Mouse (Mus musculus) megakaryocyte, embryonic 14.5 days (primary cell): Measurements from ENCODE around the gene Ptrh2. TPM values are rescaled to one million over a fixed set of nuclear protein-coding genes. Genes with fewer than 3 reads are reported as not detected.

Experiments
- H3K27me3 ChIP-seq: replicated peaks from 2 replicates; pipeline ENCODE3; 2012; ENCODE audit warnings: inconsistent platforms
- H3K36me3 ChIP-seq: replicated peaks from 2 replicates; pipeline ENCODE3; 2012; ENCODE audit warnings: low read length, inconsistent platforms, mixed read lengths
- H3K4me1 ChIP-seq: 2 replicates; pipeline ENCODE4 v1.6.1; 2012; ENCODE audit warnings: inconsistent platforms
- H3K4me3 ChIP-seq: replicated peaks from 2 replicates; pipeline ENCODE3; 2012; ENCODE audit warnings: moderate library complexity, mild to moderate bottlenecking, inconsistent platforms
- H3K9me3 ChIP-seq: 2 replicates; pipeline ENCODE4 v1.6.1; 2012; ENCODE audit warnings: inconsistent platforms
- FLI1 ChIP-seq: IDR thresholded peaks from 2 replicates; pipeline ENCODE4 v1.6.1; 2012; ENCODE audit warnings: low read length, inconsistent platforms, mixed read lengths
- GATA1 ChIP-seq: IDR thresholded peaks from 3 replicates; pipeline ENCODE4 v1.6.1; 2012; ENCODE audit warnings: mixed read lengths, low read length, inconsistent platforms, borderline replicate concordance
- polyA plus RNA-seq: library from polyadenylated mRNA; stranded (reverse); fragments of >175 nt; gene quantifications from 2 replicates; pipeline ENCODE4 v1.2.3, GENCODE M21; 2012; ENCODE audit warnings: low replicate concordance; ENCODE audit not compliant: insufficient read depth

Gene Ptrh2
- polyA plus RNA-seq, 1 experiment = 0.45 TPM

GRCm38 (mm10) chr11:86690383-86690782, 6.6 kb downstream of the Ptrh2 start:
- no peaks in the 10 kb centered on the region for H3K27me3 ChIP-seq
- no peak overlapping the region for H3K4me3 ChIP-seq
- H3K9me3 ChIP-seq = no peaks in the 10 kb centered on the region
- peaks cover 20% of the 10 kb centered on the region for H3K4me1 ChIP-seq
- TF ChIP-seq GATA1 (no peak), FLI1 (no peak)
- peaks cover 82% of the 10 kb centered on the region for H3K36me3 ChIP-seq

DNA sequence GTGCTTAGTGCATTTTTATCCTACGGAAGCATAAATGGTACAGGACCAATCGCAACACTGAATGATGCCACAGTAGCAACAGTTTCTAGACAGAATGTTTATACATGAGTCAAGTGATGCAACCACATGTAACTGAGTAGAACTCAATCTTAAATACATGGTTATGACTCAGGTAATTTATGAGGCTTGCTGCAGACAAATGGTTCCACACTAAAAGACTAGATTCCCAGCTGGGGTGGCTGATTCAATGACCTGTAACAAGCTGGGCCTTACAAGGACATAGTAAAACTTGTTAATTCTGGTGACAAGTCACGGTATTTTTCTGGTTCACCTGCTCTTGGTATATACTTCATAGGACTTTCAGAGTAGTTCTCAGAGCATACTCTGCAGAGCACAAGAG, 7.7 kb downstream of the Ptrh2 start:
- TF ChIP-seq GATA1 = no peak
- TF ChIP-seq FLI1 = no peak
- no peaks in the 10 kb centered on the region for H3K9me3 ChIP-seq
- H3K36me3 ChIP-seq = peaks cover 93% of the 10 kb centered on the region
- no peaks in the 10 kb centered on the region for H3K27me3 ChIP-seq
- no peak overlapping the region for H3K4me3 ChIP-seq
- peaks cover 12% of the 10 kb centered on the region for H3K4me1 ChIP-seq

- TF ChIP-seq GATA1 = no peak
- no peak for TF ChIP-seq FLI1
- Histone ChIP-seq H3K4me1 (peaks cover 8% of the 10 kb centered on the region), H3K9me3 (no peaks in the 10 kb centered on the region), H3K36me3 (peaks cover 95% of the 10 kb centered on the region), H3K4me3 (no peak overlapping the region), H3K27me3 (no peaks in the 10 kb centered on the region)
These were observed 8.2 kb downstream of the Ptrh2 start for GRCm38 (mm10) chr11:86691956-86692355.

- TF ChIP-seq FLI1 (no peak), GATA1 (no peak)
- H3K4me3 ChIP-seq = no peak overlapping the region
- H3K27me3 ChIP-seq = no peaks in the 10 kb centered on the region
- H3K9me3 ChIP-seq = no peaks in the 10 kb centered on the region
- peaks cover 3% of the 10 kb centered on the region for H3K4me1 ChIP-seq
- H3K36me3 ChIP-seq = peaks cover 97% of the 10 kb centered on the region
These were observed 8.8 kb downstream of the Ptrh2 start for GRCm38 (mm10) chr11:86692546-86692945.

- TF ChIP-seq GATA1 (no peak), FLI1 (no peak)
- H3K4me3 ChIP-seq = no peak overlapping the region
- no peaks in the 10 kb centered on the region for H3K27me3 ChIP-seq
- no peaks in the 10 kb centered on the region for H3K4me1 ChIP-seq
- H3K9me3 ChIP-seq = no peaks in the 10 kb centered on the region
- peaks cover 100% of the 10 kb centered on the region for H3K36me3 ChIP-seq
These were observed 11.7 kb downstream of the Ptrh2 start for GRCm38 (mm10) chr11:86695461-86695860.

DNA sequence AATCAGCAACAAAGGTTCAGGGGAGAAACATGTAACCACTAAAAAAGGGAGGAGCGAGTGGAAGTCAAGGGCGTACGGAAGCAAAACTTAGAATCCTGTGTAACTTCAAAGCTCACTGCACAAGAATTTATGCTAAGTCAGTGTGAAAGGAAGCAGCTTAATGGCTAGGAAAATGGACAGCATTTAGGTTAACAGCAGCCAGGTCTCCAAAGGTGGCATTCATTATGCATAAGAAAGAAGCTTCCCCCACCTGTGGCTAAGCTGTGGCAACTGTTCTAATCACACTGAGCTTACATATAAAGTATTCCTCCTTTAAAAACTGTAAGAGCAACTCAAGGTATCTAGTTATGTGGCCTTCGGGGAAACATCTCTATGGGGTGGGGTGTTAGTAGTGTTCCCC, 17.4 kb downstream of the Ptrh2 start:
- Histone ChIP-seq H3K27me3 (no peaks in the 10 kb centered on the region), H3K36me3 (peaks cover 98% of the 10 kb centered on the region), H3K4me3 (no peak overlapping the region), H3K9me3 (no peaks in the 10 kb centered on the region), H3K4me1 (no peaks in the 10 kb centered on the region)
- no peak for TF ChIP-seq FLI1

GRCm38 (mm10) chr11:86714606-86715005, 30.8 kb downstream of the Ptrh2 start:
- no peak overlapping the region for H3K4me3 ChIP-seq
- H3K27me3 ChIP-seq = no peaks in the 10 kb centered on the region
- H3K9me3 ChIP-seq = no peaks in the 10 kb centered on the region
- TF ChIP-seq FLI1 (no peak), GATA1 (no peak)
- H3K36me3 ChIP-seq = peaks cover 98% of the 10 kb centered on the region
- no peaks in the 10 kb centered on the region for H3K4me1 ChIP-seq

DNA sequence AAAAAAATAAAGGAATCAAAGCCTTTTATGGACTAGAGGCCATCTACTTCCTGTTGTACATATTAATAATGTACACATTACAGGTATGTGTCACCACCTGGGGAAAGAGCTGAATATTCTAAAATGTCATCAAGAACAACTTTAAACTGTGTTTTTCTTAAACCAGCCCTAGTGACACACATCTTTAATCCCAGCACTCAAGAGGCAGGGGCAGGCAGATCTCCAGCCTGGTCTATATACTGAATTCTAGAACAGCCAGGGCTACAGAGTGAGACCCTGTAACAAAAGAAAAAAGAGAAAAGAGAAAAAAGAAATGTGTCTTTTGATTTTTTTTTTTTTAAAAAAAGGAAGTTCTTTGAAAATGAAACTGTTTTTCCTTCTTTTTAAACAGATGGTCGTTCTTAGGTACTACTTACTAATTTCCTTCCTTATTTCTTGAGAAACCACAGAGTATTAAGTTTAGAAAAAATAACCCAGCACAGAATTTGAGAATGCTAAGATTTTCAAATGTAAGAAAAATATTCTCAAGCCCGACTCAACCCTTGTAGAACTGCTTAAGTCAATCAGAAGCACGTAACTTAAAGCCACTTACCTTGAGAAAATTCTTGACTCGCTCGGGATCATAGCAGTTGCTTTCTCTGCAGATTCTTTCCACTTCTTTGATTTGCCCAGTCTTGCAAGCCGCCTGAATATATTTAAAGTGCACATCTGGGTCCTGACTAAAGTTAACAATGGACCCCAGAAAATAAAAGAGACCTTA, 33.7 kb downstream of the Ptrh2 start:
- Histone ChIP-seq H3K36me3 (peaks cover 97% of the 10 kb centered on the region), H3K27me3 (no peaks in the 10 kb centered on the region), H3K9me3 (no peaks in the 10 kb centered on the region), H3K4me3 (no peak overlapping the region), H3K4me1 (no peaks in the 10 kb centered on the region)
- TF ChIP-seq FLI1 (no peak), GATA1 (no peak)

- peaks cover 97% of the 10 kb centered on the region for H3K36me3 ChIP-seq
- TF ChIP-seq FLI1 (no peak), GATA1 (no peak)
- H3K4me1 ChIP-seq = no peaks in the 10 kb centered on the region
- H3K27me3 ChIP-seq = no peaks in the 10 kb centered on the region
- H3K9me3 ChIP-seq = no peaks in the 10 kb centered on the region
- H3K4me3 ChIP-seq = no peak overlapping the region
These were observed 34.6 kb downstream of the Ptrh2 start for GRCm38 (mm10) chr11:86718369-86718768.

DNA sequence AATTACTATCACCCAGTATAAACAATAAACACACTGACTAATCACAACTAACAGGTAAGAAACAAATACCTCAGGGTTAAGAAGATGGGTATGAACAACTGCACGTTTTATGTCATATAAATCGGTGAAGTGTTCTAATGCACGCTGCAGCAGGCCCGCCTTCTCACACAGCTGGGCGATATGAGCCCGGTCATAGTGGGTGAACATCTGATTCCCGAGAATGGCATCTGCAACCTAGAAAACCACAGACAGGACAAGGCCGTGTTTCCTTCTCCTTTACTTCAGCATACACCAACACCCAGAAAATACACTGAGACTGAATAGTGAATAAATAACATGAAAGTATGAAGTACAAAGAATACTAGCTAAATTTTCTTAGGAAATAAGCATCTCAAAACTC, 35.6 kb downstream of the Ptrh2 start:
- no peaks in the 10 kb centered on the region for H3K4me1 ChIP-seq
- TF ChIP-seq FLI1 (no peak), GATA1 (no peak)
- no peaks in the 10 kb centered on the region for H3K9me3 ChIP-seq
- H3K36me3 ChIP-seq = peaks cover 97% of the 10 kb centered on the region
- no peak overlapping the region for H3K4me3 ChIP-seq
- H3K27me3 ChIP-seq = no peaks in the 10 kb centered on the region
